ENCODE assay signal across 10 mouse cellular contexts in genomic region chr8:120370461-120370860, GRCm38 (mm10).
A peak's percentile ranks its signal among the peaks of the same experiment; 100 is the strongest.
DNase-seq lines count a peak whose midpoint lies in the region; ATAC-seq and TF ChIP-seq lines count a peak whose summit lies in the region.
"Had no signal": no experiment of that assay in that cellular context is flagged by ENCODE, and none has a peak within 500 bp of the region (broad histone marks: within the 10 kb centered on the region; RNA-seq: fewer than 3 reads in every experiment).

No protein-coding gene starts in this region.

- 61% methylated on average over 4 of the region's 4 CpGs for WGBS in hindbrain, postnatal 0 days
- WGBS in hindbrain, embryonic 14.5 days, result 71% methylated on average over 4 of the region's 4 CpGs
- 69% methylated on average over 4 of the region's 4 CpGs for WGBS in limb, embryonic 12.5 days

- H3K9ac ChIP-seq in hindbrain, postnatal 0 days (replicated peaks; ENCODE audit: low read length), result no peak overlapping the region
- H3K9ac ChIP-seq in hindbrain, embryonic 14.5 days, result no peak overlapping the region
- H3K9ac ChIP-seq in limb, embryonic 12.5 days (replicated peaks), result 0 out of 2 replicates have a peak overlapping the region, but pooled peaks have one; percentile 19
- H3K9ac ChIP-seq: midbrain, embryonic 12.5 days had no signal

- ATAC-seq in erythroblast, adult 5-6 weeks (replicated peaks; ENCODE audit: low FRiP score, poor library complexity, severe bottlenecking), result no peak
- no peak for ATAC-seq in hindbrain, postnatal 0 days
- no peak for ATAC-seq in hindbrain, embryonic 14.5 days (ENCODE audit: low FRiP score)
- ATAC-seq in G1E (ENCODE audit: extremely low read depth, insufficient number of reproducible peaks, low FRiP score, poor library complexity, severe bottlenecking), result no peak
- ATAC-seq in limb, embryonic 12.5 days (ENCODE audit: insufficient number of reproducible peaks, insufficient read depth, low FRiP score, low TSS enrichment, low read depth), result no peak

- TF ChIP-seq CTCF in hindbrain, postnatal 0 days (IDR thresholded peaks at IDR 0.05; ENCODE audit: low read depth), result peak; percentile 42; the same call in 1 of the 2 replicates
- TF ChIP-seq CTCF in G1E (IDR thresholded peaks at IDR 0.05; ENCODE audit: low read depth, low read length), result no peak

- H3K4me1 ChIP-seq in erythroblast, embryonic 14.5 days (ENCODE audit: control insufficient read depth), result peaks cover 100% of the 10 kb centered on the region
- H3K4me1 ChIP-seq in hindbrain, postnatal 0 days (ENCODE audit: insufficient read depth, low read length), result peaks cover 17% of the 10 kb centered on the region
- H3K4me1 ChIP-seq in hindbrain, embryonic 14.5 days (replicated peaks; ENCODE audit: control insufficient read depth, insufficient read depth, low read length), result peaks cover 17% of the 10 kb centered on the region
- peaks cover 72% of the 10 kb centered on the region for H3K4me1 ChIP-seq in G1E (ENCODE audit: insufficient read depth, low read depth, low read length)
- H3K4me1 ChIP-seq in limb, embryonic 12.5 days (replicated peaks), result peaks cover 57% of the 10 kb centered on the region

- no peak overlapping the region for H3K27ac ChIP-seq in hindbrain, postnatal 0 days
- no peak overlapping the region for H3K27ac ChIP-seq in hindbrain, embryonic 14.5 days
- no peak overlapping the region; the same call in 1 of the 2 replicates for H3K27ac ChIP-seq in limb, embryonic 12.5 days
- H3K27ac ChIP-seq: midbrain, embryonic 12.5 days had no signal

- DNase-seq in hindbrain, postnatal 0 days (ENCODE audit: low spot score), result peak; percentile 42
- no peak for DNase-seq in hindbrain, embryonic 14.5 days (ENCODE audit: low spot score)
- no peak for DNase-seq in G1E (ENCODE audit: low spot score)
- no peak for DNase-seq in embryo, embryonic 11 days
- no peak for DNase-seq in gastrocnemius, postnatal 36 days
- DNase-seq: cerebellum, adult 11 months had no signal

- no peaks in the 10 kb centered on the region for H3K9me3 ChIP-seq in erythroblast, embryonic 14.5 days (ENCODE audit: control insufficient read depth, low read length)
- H3K9me3 ChIP-seq in hindbrain, postnatal 0 days (ENCODE audit: low read length), result no peaks in the 10 kb centered on the region
- no peaks in the 10 kb centered on the region for H3K9me3 ChIP-seq in hindbrain, embryonic 14.5 days (ENCODE audit: control insufficient read depth, low read length)
- peaks cover 14% of the 10 kb centered on the region for H3K9me3 ChIP-seq in G1E (replicated peaks)
- no peaks in the 10 kb centered on the region for H3K9me3 ChIP-seq in limb, embryonic 12.5 days
- H3K9me3 ChIP-seq: midbrain, embryonic 12.5 days had no signal

- H3K36me3 ChIP-seq in erythroblast, embryonic 14.5 days (ENCODE audit: control insufficient read depth), result peaks cover 23% of the 10 kb centered on the region
- no peaks in the 10 kb centered on the region for H3K36me3 ChIP-seq in hindbrain, postnatal 0 days (ENCODE audit: insufficient read depth, low read length)
- no peaks in the 10 kb centered on the region for H3K36me3 ChIP-seq in hindbrain, embryonic 14.5 days (replicated peaks; ENCODE audit: control insufficient read depth, insufficient read depth)
- no peaks in the 10 kb centered on the region for H3K36me3 ChIP-seq in G1E (replicated peaks)
- H3K36me3 ChIP-seq in limb, embryonic 12.5 days, result no peaks in the 10 kb centered on the region
- H3K36me3 ChIP-seq: midbrain, embryonic 12.5 days had no signal

- intact Hi-C loops in gastrocnemius, postnatal 36 days (cut with DNase I), result no loop called here

- no peaks in the 10 kb centered on the region for H3K27me3 ChIP-seq in erythroblast, embryonic 14.5 days (ENCODE audit: control insufficient read depth)
- H3K27me3 ChIP-seq in hindbrain, postnatal 0 days (ENCODE audit: insufficient read depth, low read length), result no peaks in the 10 kb centered on the region
- H3K27me3 ChIP-seq in hindbrain, embryonic 14.5 days (ENCODE audit: control insufficient read depth, insufficient read depth, low read length), result no peaks in the 10 kb centered on the region
- peaks cover 74% of the 10 kb centered on the region for H3K27me3 ChIP-seq in G1E (ENCODE audit: insufficient read depth, low read length)
- 0 out of 2 replicates have a peak, but pooled peaks cover 4% of the 10 kb centered on the region for H3K27me3 ChIP-seq in limb, embryonic 12.5 days

- H3K4me2 ChIP-seq in hindbrain, postnatal 0 days (ENCODE audit: low read depth, low read length), result no peak overlapping the region
- no peak overlapping the region for H3K4me2 ChIP-seq in hindbrain, embryonic 14.5 days (replicated peaks)
- no peak overlapping the region for H3K4me2 ChIP-seq in limb, embryonic 12.5 days
- H3K4me2 ChIP-seq: midbrain, embryonic 12.5 days had no signal

- peak overlapping the region; percentile 77 for H3K4me3 ChIP-seq in erythroblast, embryonic 14.5 days (replicated peaks)
- no peak overlapping the region for H3K4me3 ChIP-seq in hindbrain, postnatal 0 days (ENCODE audit: low read length)
- H3K4me3 ChIP-seq in hindbrain, embryonic 14.5 days (replicated peaks; ENCODE audit: low read length), result no peak overlapping the region
- H3K4me3 ChIP-seq in G1E (ENCODE audit: low read depth, low read length), result peak overlapping the region; percentile 47; the same call in 1 of the 2 replicates
- no peak overlapping the region for H3K4me3 ChIP-seq in limb, embryonic 12.5 days (replicated peaks)
- H3K4me3 ChIP-seq: midbrain, embryonic 12.5 days had no signal

Comparison
In these comparisons a context has a peak if more than half of its experiments do, and no peak if none do; other contexts are left out.
1. H3K4me3 ChIP-seq: peak in erythroblast, embryonic 14.5 days (single experiment) and G1E (single experiment); none in hindbrain, postnatal 0 days (single experiment), hindbrain, embryonic 14.5 days (single experiment) and limb, embryonic 12.5 days (single experiment).